Mouse (Mus musculus): ENCODE measurements at regions not wholly inside any gene's neighbourhood (a gene's known extent, or its start where the extent isn't known, plus 50 kb on each side); places are given as distances from the start of the nearest gene placed in this dataset.

GRCm38 (mm10) chr10:60957820-60958233, 126.4 kb upstream of the Unc5b start:
- Histone ChIP-seq H3K9ac (ENCODE audit: insufficient read depth, low read depth) (no peak overlapping the region), H3K4me2 (ENCODE audit: insufficient read depth, low read depth, poor library complexity, severe bottlenecking) (peak overlapping the region; percentile 8; the same call in 1 of the 2 replicates), H3K27ac (ENCODE audit: insufficient read depth, low read depth) (no peak overlapping the region), H3K27me3 (replicated peaks) (peaks cover 83% of the 10 kb centered on the region), H3K4me3 (replicated peaks in 1 of 3; ENCODE audit: low read depth in 2 of 3, low read length in 2 of 3, poor library complexity in 1 of 3) (peak overlapping the region in 1 of 3 experiments; percentile 2), H3K79me2 (replicated peaks; ENCODE audit: control insufficient read depth, extremely low read depth, insufficient read depth, poor library complexity, severe bottlenecking) (no peaks in the 10 kb centered on the region), H3K36me3 (replicated peaks in 1 of 2; ENCODE audit: control insufficient read depth in 1 of 2, insufficient read depth in 1 of 2, low read length in 1 of 2) (no peaks in the 10 kb centered on the region), H3K4me1 (ENCODE audit: control insufficient read depth in 1 of 2, insufficient read depth in 2 of 2) (peaks cover 0 to 7% of the 10 kb centered on the region in 2 experiments; a peak in 1 of 4 replicates), H3K9me3 (replicated peaks; ENCODE audit: low read length) (no peaks in the 10 kb centered on the region)
- dilution Hi-C loops (cut with MboI; ENCODE audit: extremely low pct_ligation_motif_present, extremely low pct_unique_long_range_greater_than_20kb, low sequenced_read_pairs) (no loop called here), in situ Hi-C loops (cut with MboI; ENCODE audit: low pct_ligation_motif_present, low pct_unique_long_range_greater_than_20kb, low sequenced_read_pairs) (no loop called here)
- TF ChIP-seq BHLHE40 (IDR thresholded peaks at IDR 0.05; ENCODE audit: low read depth, low read length) (peak; percentile 69), POLR2AphosphoS2 (IDR thresholded peaks at IDR 0.05; ENCODE audit: low read depth, low read length) (no peak), USF1 (IDR thresholded peaks at IDR 0.05; ENCODE audit: low read depth, low read length) (no peak), EP300 (IDR thresholded peaks at IDR 0.05; ENCODE audit: low read length) (no peak), UBTF (IDR thresholded peaks at IDR 0.05; ENCODE audit: low read depth, low read length) (no peak)
- DNase-seq (ENCODE audit: extremely low read depth), result no peak

- DNase-seq (ENCODE audit: extremely low read depth), result no peak
- H3K9me3 ChIP-seq (replicated peaks; ENCODE audit: low read length), result no peaks in the 10 kb centered on the region
- no peak overlapping the region for H3K27ac ChIP-seq (ENCODE audit: insufficient read depth, low read depth)
- no peak overlapping the region for H3K9ac ChIP-seq (ENCODE audit: insufficient read depth, low read depth)
- no peak overlapping the region for H3K4me2 ChIP-seq (ENCODE audit: insufficient read depth, low read depth, poor library complexity, severe bottlenecking)
- H3K79me2 ChIP-seq (replicated peaks; ENCODE audit: control insufficient read depth, extremely low read depth, insufficient read depth, poor library complexity, severe bottlenecking), result no peaks in the 10 kb centered on the region
- in situ Hi-C loops (cut with MboI; ENCODE audit: low pct_ligation_motif_present, low pct_unique_long_range_greater_than_20kb, low sequenced_read_pairs), result no loop called here
- H3K4me3 ChIP-seq (replicated peaks in 1 of 3; ENCODE audit: low read depth in 2 of 3, low read length in 2 of 3, poor library complexity in 1 of 3), result no peak overlapping the region
- peaks cover 0 to 7% of the 10 kb centered on the region in 2 experiments; a peak in 1 of 4 replicates for H3K4me1 ChIP-seq (ENCODE audit: control insufficient read depth in 1 of 2, insufficient read depth in 2 of 2)
- no peaks in the 10 kb centered on the region for H3K36me3 ChIP-seq (replicated peaks in 1 of 2; ENCODE audit: control insufficient read depth in 1 of 2, insufficient read depth in 1 of 2, low read length in 1 of 2)
- H3K27me3 ChIP-seq (replicated peaks), result peaks cover 75% of the 10 kb centered on the region
- TF ChIP-seq TCF12 (IDR thresholded peaks at IDR 0.05; ENCODE audit: low read depth, low read length) (no peak), POLR2A (IDR thresholded peaks at IDR 0.05; ENCODE audit: low read depth, low read length) (no peak), USF2 (conservative IDR thresholded peaks at IDR 0.05; ENCODE audit: low read depth, low read length) (no peak), NELFE (IDR thresholded peaks at IDR 0.05; ENCODE audit: low read depth, low read length) (no peak), CTCF (conservative IDR thresholded peaks at IDR 0.05 in 1 of 2, IDR thresholded peaks at IDR 0.05 in 1 of 2; ENCODE audit: low read depth in 2 of 2, low read length in 2 of 2) (no peak), JUN (IDR thresholded peaks at IDR 0.05; ENCODE audit: insufficient read depth, low read depth, low read length) (no peak), ZMIZ1 (IDR thresholded peaks at IDR 0.05; ENCODE audit: low read depth, low read length) (no peak), ZNF384 (IDR thresholded peaks at IDR 0.05; ENCODE audit: low read depth, low read length) (no peak), HCFC1 (IDR thresholded peaks at IDR 0.05; ENCODE audit: low read depth, low read length) (no peak), POLR2AphosphoS2 (IDR thresholded peaks at IDR 0.05; ENCODE audit: low read depth, low read length) (no peak), ZC3H11A (IDR thresholded peaks at IDR 0.05; ENCODE audit: low read depth, low read length) (no peak)
- dilution Hi-C loops (cut with MboI; ENCODE audit: extremely low pct_ligation_motif_present, extremely low pct_unique_long_range_greater_than_20kb, low sequenced_read_pairs), result no loop called here
Measured at GRCm38 (mm10) chr10:60955467-60955866, 124.1 kb upstream of the Unc5b start.

GRCm38 (mm10) chr10:60952495-60952894, 121.1 kb upstream of the Unc5b start:
- Histone ChIP-seq H3K4me1 (ENCODE audit: control insufficient read depth in 1 of 2, insufficient read depth in 2 of 2) (peaks cover 0 to 1% of the 10 kb centered on the region in 2 experiments; a peak in 1 of 4 replicates), H3K9ac (ENCODE audit: insufficient read depth, low read depth) (no peak overlapping the region), H3K27ac (ENCODE audit: insufficient read depth, low read depth) (no peak overlapping the region), H3K9me3 (replicated peaks; ENCODE audit: low read length) (no peaks in the 10 kb centered on the region), H3K4me2 (ENCODE audit: insufficient read depth, low read depth, poor library complexity, severe bottlenecking) (no peak overlapping the region), H3K27me3 (replicated peaks) (peaks cover 71% of the 10 kb centered on the region), H3K79me2 (replicated peaks; ENCODE audit: control insufficient read depth, extremely low read depth, insufficient read depth, poor library complexity, severe bottlenecking) (no peaks in the 10 kb centered on the region), H3K36me3 (replicated peaks in 1 of 2; ENCODE audit: control insufficient read depth in 1 of 2, insufficient read depth in 1 of 2, low read length in 1 of 2) (no peaks in the 10 kb centered on the region), H3K4me3 (replicated peaks in 1 of 3; ENCODE audit: low read depth in 2 of 3, low read length in 2 of 3, poor library complexity in 1 of 3) (no peak overlapping the region)
- in situ Hi-C loops (cut with MboI; ENCODE audit: low pct_ligation_motif_present, low pct_unique_long_range_greater_than_20kb, low sequenced_read_pairs), result no loop called here
- no peak for DNase-seq (ENCODE audit: extremely low read depth)
- dilution Hi-C loops (cut with MboI; ENCODE audit: extremely low pct_ligation_motif_present, extremely low pct_unique_long_range_greater_than_20kb, low sequenced_read_pairs), result no loop called here
- no peak for TF ChIP-seq MAX (IDR thresholded peaks at IDR 0.05; ENCODE audit: low read length)
- no peak for TF ChIP-seq ZC3H11A (IDR thresholded peaks at IDR 0.05; ENCODE audit: low read depth, low read length)
- TF ChIP-seq NELFE (IDR thresholded peaks at IDR 0.05; ENCODE audit: low read depth, low read length), result no peak
- no peak for TF ChIP-seq JUN (IDR thresholded peaks at IDR 0.05; ENCODE audit: insufficient read depth, low read depth, low read length)
- TF ChIP-seq CTCF (conservative IDR thresholded peaks at IDR 0.05 in 1 of 2, IDR thresholded peaks at IDR 0.05 in 1 of 2; ENCODE audit: low read depth in 2 of 2, low read length in 2 of 2), result no peak
- TF ChIP-seq RAD21 (IDR thresholded peaks at IDR 0.05; ENCODE audit: low read depth, low read length), result no peak
- no peak for TF ChIP-seq ZNF384 (IDR thresholded peaks at IDR 0.05; ENCODE audit: low read depth, low read length)
- TF ChIP-seq ZMIZ1 (IDR thresholded peaks at IDR 0.05; ENCODE audit: low read depth, low read length), result no peak
- no peak for TF ChIP-seq MYC (IDR thresholded peaks at IDR 0.05; ENCODE audit: low read depth, low read length)
- TF ChIP-seq ZKSCAN1 (IDR thresholded peaks at IDR 0.05; ENCODE audit: borderline replicate concordance, low read depth, low read length), result no peak
- no peak for TF ChIP-seq MAZ (IDR thresholded peaks at IDR 0.05; ENCODE audit: low read depth, low read length)
- TF ChIP-seq UBTF (IDR thresholded peaks at IDR 0.05; ENCODE audit: low read depth, low read length), result no peak
- TF ChIP-seq BHLHE40 (IDR thresholded peaks at IDR 0.05; ENCODE audit: low read depth, low read length), result no peak
- TF ChIP-seq E2F4 (IDR thresholded peaks at IDR 0.05; ENCODE audit: insufficient replicate concordance, low read depth, low read length), result no peak
- TF ChIP-seq TBP (conservative IDR thresholded peaks at IDR 0.05; ENCODE audit: low read depth, low read length), result no peak
- no peak for TF ChIP-seq KAT2A (IDR thresholded peaks at IDR 0.05; ENCODE audit: insufficient replicate concordance, low read length)
- TF ChIP-seq PAX5 (IDR thresholded peaks at IDR 0.05; ENCODE audit: low read length), result no peak
- no peak for TF ChIP-seq NRF1 (IDR thresholded peaks at IDR 0.05; ENCODE audit: low read depth, low read length)
- no peak for TF ChIP-seq CHD2 (IDR thresholded peaks at IDR 0.05; ENCODE audit: low read length)

All from CH12.LX (cell line).